Mouse (Mus musculus) hindbrain, embryonic 10.5 days (tissue): Measurements from ENCODE around the gene Wdr20. TPM values are rescaled to one million over a fixed set of nuclear protein-coding genes. Genes with fewer than 3 reads are reported as not detected.

Experiments
- DNase-seq: peaks from one replicate; pipeline ENCODE4 v3.0.0-alpha.2; 2017; ENCODE audit warnings: low spot score
- H3K27ac ChIP-seq: fragments of 300-500 bp; sonication (generic); 2 replicates; pipeline ENCODE4 v1.5.1; 2016; ENCODE audit warnings: mild to moderate bottlenecking, moderate library complexity
- H3K27me3 ChIP-seq: fragments of 300-500 bp; sonication (generic); 2 replicates; pipeline ENCODE4 v1.6.1; 2016; ENCODE audit warnings: mild to moderate bottlenecking; ENCODE audit not compliant: poor library complexity, insufficient read depth, severe bottlenecking
- H3K36me3 ChIP-seq: fragments of 300-500 bp; sonication (generic); 2 replicates; pipeline ENCODE4 v1.6.1; 2016; ENCODE audit warnings: mild to moderate bottlenecking, moderate library complexity
- H3K4me1 ChIP-seq: fragments of 300-500 bp; sonication (generic); replicated peaks from 2 replicates; pipeline ENCODE4 v1.6.1; 2016; ENCODE audit warnings: mild to moderate bottlenecking
- H3K4me3 ChIP-seq: fragments of 300-500 bp; sonication (generic); 2 replicates; pipeline ENCODE4 v1.5.1; 2016; ENCODE audit warnings: mild to moderate bottlenecking, moderate library complexity
- H3K9me3 ChIP-seq: fragments of 300-500 bp; sonication (generic); 2 replicates; pipeline ENCODE4 v1.6.1; 2016; ENCODE audit warnings: mild to moderate bottlenecking, moderate library complexity
- WGBS: fragments of 180-500 bp; shearing (Covaris S2); methylation state at CpG from one replicate; pipeline ENCODE4 v1.1.7; 2016; 5-methylcytosine and 5-hydroxymethylcytosine counted together
- polyA plus RNA-seq: library from polyadenylated mRNA; unstranded; fragments of >200 nt; fragmentation: Nextera tagmentation; extraction: Ambion mirVana; gene quantifications from 2 replicates; pipeline ENCODE4 v1.2.1, GENCODE M21; 2016

The Wdr20 gene
- polyA plus RNA-seq, 1 experiment from 2014 or later, result 24.4 TPM

DNA sequence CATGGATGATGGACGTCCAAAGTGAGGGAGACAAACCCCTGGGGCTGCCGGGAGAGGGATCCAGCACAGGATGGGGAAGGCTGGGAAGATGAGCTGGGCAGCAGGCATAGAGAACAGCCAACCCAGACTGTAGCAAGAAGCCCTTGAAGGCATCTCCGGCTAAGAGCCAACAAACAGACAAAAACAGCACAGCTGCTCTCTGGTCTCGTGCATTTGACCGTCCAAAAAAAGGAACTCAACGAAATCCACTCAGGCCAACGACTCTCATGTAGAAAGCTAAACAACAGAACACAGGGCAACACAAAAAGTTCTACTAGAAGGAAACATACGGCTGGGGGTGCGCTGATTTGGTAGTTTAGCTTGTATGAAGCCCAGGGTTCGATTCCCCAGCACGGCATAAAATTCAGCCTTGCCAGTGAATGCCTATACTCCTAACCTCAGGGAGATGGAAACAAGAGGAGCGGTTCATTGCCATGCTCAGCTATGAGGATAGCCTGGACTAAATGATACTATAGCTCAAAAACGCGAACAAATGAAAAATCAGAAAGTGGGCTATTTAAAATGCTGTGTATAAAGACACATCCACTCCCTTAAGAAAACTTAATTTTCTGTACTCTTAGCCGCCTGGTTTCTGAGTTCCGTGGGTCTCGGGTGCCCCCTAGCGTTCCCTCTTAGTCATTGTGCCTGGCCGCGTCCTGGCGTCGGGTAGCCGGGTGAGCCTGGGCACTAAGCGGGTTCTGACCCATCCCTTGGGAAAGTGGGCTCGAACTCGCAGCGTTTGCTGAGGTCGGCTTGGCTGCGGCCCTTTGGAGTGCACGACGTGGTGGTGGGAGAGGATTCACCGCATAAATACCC is 105.7 kb downstream of the Wdr20 start:
- WGBS, result 19% methylated on average over 32 of the region's 32 CpGs
- Histone ChIP-seq H3K9me3 (no peaks in the 10 kb centered on the region), H3K27ac (peak overlapping the region; percentile 13; the same call in 1 of the 2 replicates), H3K27me3 (peaks cover 27% of the 10 kb centered on the region), H3K36me3 (no peaks in the 10 kb centered on the region), H3K4me1 (peaks cover 48% of the 10 kb centered on the region), H3K4me3 (peak overlapping the region; percentile 59)
- peak; percentile 85 for DNase-seq

- peaks cover 31% of the 10 kb centered on the region for H3K27me3 ChIP-seq
- 1% methylated on average over 42 of the region's 42 CpGs for WGBS
Measured at GRCm38 (mm10) chr12:110844227-110845130, 106.7 kb downstream of the Wdr20 start.

GRCm38 (mm10) chr12:110845131-110845880 is 107.6 kb downstream of the Wdr20 start:
- under 1% methylated on average over 36 of the region's 36 CpGs for WGBS
- Histone ChIP-seq H3K4me3 (peak overlapping the region; percentile 59), H3K4me1 (peaks cover 45% of the 10 kb centered on the region), H3K27ac (peak overlapping the region; percentile 71), H3K36me3 (no peaks in the 10 kb centered on the region), H3K9me3 (no peaks in the 10 kb centered on the region), H3K27me3 (peaks cover 31% of the 10 kb centered on the region)
- peak; percentile 96 for DNase-seq

More at GRCm38 (mm10) chr12:110844227-110845130, 106.7 kb downstream of the Wdr20 start:
- DNase-seq, result no peak
- no peaks in the 10 kb centered on the region for H3K9me3 ChIP-seq
- H3K36me3 ChIP-seq, result no peaks in the 10 kb centered on the region
- peaks cover 45% of the 10 kb centered on the region for H3K4me1 ChIP-seq
- peak overlapping the region; percentile 59 for H3K4me3 ChIP-seq
- H3K27ac ChIP-seq, result peak overlapping the region; percentile 62

- no peaks in the 10 kb centered on the region for H3K9me3 ChIP-seq
- 70% methylated on average over 6 of the region's 6 CpGs for WGBS
- peak overlapping the region; percentile 59 for H3K4me3 ChIP-seq
- H3K4me1 ChIP-seq, result peaks cover 50% of the 10 kb centered on the region
- peaks cover 31% of the 10 kb centered on the region for H3K27me3 ChIP-seq
- no peak overlapping the region; the same call in 1 of the 2 replicates for H3K27ac ChIP-seq
- no peak for DNase-seq
- no peaks in the 10 kb centered on the region for H3K36me3 ChIP-seq
Measured at GRCm38 (mm10) chr12:110846191-110846765, 108.5 kb downstream of the Wdr20 start.

- Histone ChIP-seq H3K27me3 (peaks cover 21% of the 10 kb centered on the region), H3K27ac (peak within 1 kb of the TSS; percentile 95), H3K36me3 (peaks cover 5% of the 10 kb centered on the region), H3K4me3 (peak within 1 kb of the TSS; percentile 98), H3K4me1 (peaks cover 33% of the 10 kb centered on the region), H3K9me3 (no peaks in the 10 kb centered on the region)
- DNase-seq, result peak; percentile 87
- under 1% methylated on average over 89 of the region's 89 CpGs for WGBS
Measured at GRCm38 (mm10) chr12:110850010-110850928, 112.5 kb downstream of the Wdr20 start, which contains the start of gene Zfp839. Zfp839 (plus strand) TSS chr12:110850253.

DNA sequence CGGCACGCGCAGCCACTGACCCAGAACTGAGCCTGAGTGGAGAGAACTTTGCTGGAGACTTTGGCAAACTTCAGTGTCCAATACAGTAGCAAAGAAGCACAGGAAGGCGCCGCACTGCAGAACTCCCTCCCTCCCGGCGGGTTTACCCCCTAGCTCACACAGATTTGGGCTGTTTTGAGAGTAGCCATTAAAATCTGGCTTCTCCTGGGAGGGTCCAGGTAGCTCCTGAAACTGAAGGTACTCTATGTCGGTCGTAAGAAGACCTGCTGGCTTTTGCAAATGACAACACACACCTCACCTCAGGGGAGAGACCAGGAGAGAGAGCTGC is 113.1 kb downstream of the Wdr20 start:
- no peak for DNase-seq
- Histone ChIP-seq H3K4me1 (peaks cover 27% of the 10 kb centered on the region), H3K4me3 (peak overlapping the region; percentile 98), H3K9me3 (no peaks in the 10 kb centered on the region), H3K27me3 (peaks cover 21% of the 10 kb centered on the region), H3K36me3 (peaks cover 11% of the 10 kb centered on the region), H3K27ac (peak overlapping the region; percentile 95)
- WGBS, result 14% methylated on average over 9 of the region's 9 CpGs

GRCm38 (mm10) chr12:110851414-110851813 is 113.7 kb downstream of the Wdr20 start:
- Histone ChIP-seq H3K4me3 (peak overlapping the region; percentile 98), H3K9me3 (no peaks in the 10 kb centered on the region), H3K36me3 (peaks cover 15% of the 10 kb centered on the region), H3K4me1 (peaks cover 21% of the 10 kb centered on the region), H3K27me3 (peaks cover 16% of the 10 kb centered on the region), H3K27ac (no peak overlapping the region)
- whole genome bisulfite sequencing, result 84% methylated on average over 12 of the region's 12 CpGs
- DNase-seq, result no peak

GRCm38 (mm10) chr12:110851923-110852322 is 114.2 kb downstream of the Wdr20 start:
- no peak overlapping the region for H3K27ac ChIP-seq
- no peaks in the 10 kb centered on the region for H3K9me3 ChIP-seq
- peaks cover 11% of the 10 kb centered on the region for H3K27me3 ChIP-seq
- H3K4me1 ChIP-seq, result peaks cover 21% of the 10 kb centered on the region
- H3K36me3 ChIP-seq, result peaks cover 15% of the 10 kb centered on the region
- no peak overlapping the region for H3K4me3 ChIP-seq
- no peak for DNase-seq
- 88% methylated on average over 1 of the region's 1 CpGs for WGBS

Other genes with a start within 250 kb of the Wdr20 start
- 70.8 and 74.2 TPM in 2 replicates for gene Dync1h1, start 136.5 kb upstream of the Wdr20 start, polyA plus RNA-seq
- 0.34 TPM in 1 of 2 replicates, not detected in the other for gene 1700001K19Rik, start 55.3 kb upstream of the Wdr20 start, polyA plus RNA-seq
- gene Hsp90aa1, start 35.2 kb upstream of the Wdr20 start, polyA plus RNA-seq, result 893 and 1,134 TPM in 2 replicates
- 10.5 and 14.2 TPM in 2 replicates for gene Mok, start 103.0 kb downstream of the Wdr20 start, polyA plus RNA-seq
- 4.2 and 5.1 TPM in 2 replicates for gene Zfp839, start 112.3 kb downstream of the Wdr20 start, polyA plus RNA-seq
- 82.0 and 92.8 TPM in 2 replicates for gene Cinp, start 151.2 kb downstream of the Wdr20 start, polyA plus RNA-seq
- 6.5 and 7.0 TPM in 2 replicates for gene Tecpr2, start 151.3 kb downstream of the Wdr20 start, polyA plus RNA-seq
- 16.2 and 16.6 TPM in 2 replicates for gene Ankrd9, start 241.1 kb downstream of the Wdr20 start, polyA plus RNA-seq